In genomic region chr4:59901810-59902209, GRCm38 (mm10) we compare ENCODE assay signal across 20 mouse cellular contexts. TPM values are rescaled to one million over a fixed set of nuclear protein-coding genes. Genes with fewer than 3 reads are reported as not detected.
DNase-seq lines count a peak whose midpoint lies in the region; ATAC-seq and TF ChIP-seq lines count a peak whose summit lies in the region.
"Had no signal": no experiment of that assay in that cellular context is flagged by ENCODE, and none has a peak within 500 bp of the region (broad histone marks: within the 10 kb centered on the region; RNA-seq: fewer than 3 reads in every experiment).

No protein-coding gene starts in this region.

- H3K27ac ChIP-seq in heart, embryonic 12.5 days (ENCODE audit: poor library complexity, severe bottlenecking) = 0 out of 2 replicates have a peak overlapping the region, but pooled peaks have one; percentile 35
- H3K27ac ChIP-seq in heart, embryonic 16.5 days (ENCODE audit: low read length) = peak overlapping the region; percentile 59
- no peak overlapping the region for H3K27ac ChIP-seq in lung, postnatal 0 days (ENCODE audit: low read length)
- H3K27ac ChIP-seq: embryonic facial prominence, embryonic 15.5 days; forebrain, embryonic 10.5 days; gastrocnemius, adult 2 months; hindbrain, embryonic 10.5 days; hindbrain, embryonic 14.5 days; intestine, embryonic 15.5 days had no signal

- 84% methylated on average over 6 of the region's 6 CpGs for WGBS in heart, embryonic 12.5 days
- WGBS in heart, embryonic 16.5 days = 83% methylated on average over 6 of the region's 6 CpGs
- WGBS in lung, postnatal 0 days = 71% methylated on average over 6 of the region's 6 CpGs

- intact Hi-C loops in heart, postnatal 10 days (cut with DNase I) = no loop called here

- no peaks in the 10 kb centered on the region for H3K27me3 ChIP-seq in heart, embryonic 12.5 days (replicated peaks)
- no peaks in the 10 kb centered on the region for H3K27me3 ChIP-seq in heart, embryonic 16.5 days (ENCODE audit: control insufficient read depth, insufficient read depth, low read length)
- no peaks in the 10 kb centered on the region for H3K27me3 ChIP-seq in lung, postnatal 0 days (replicated peaks; ENCODE audit: insufficient read depth, low read length)
- H3K27me3 ChIP-seq: embryonic facial prominence, embryonic 15.5 days; intestine, embryonic 15.5 days had no signal

- peaks cover 52% of the 10 kb centered on the region for H3K4me1 ChIP-seq in heart, embryonic 12.5 days (replicated peaks)
- H3K4me1 ChIP-seq in heart, embryonic 16.5 days (ENCODE audit: control insufficient read depth, insufficient read depth, low read length) = peaks cover 35% of the 10 kb centered on the region
- no peaks in the 10 kb centered on the region for H3K4me1 ChIP-seq in lung, postnatal 0 days (ENCODE audit: insufficient read depth, low read depth, low read length)
- H3K4me1 ChIP-seq: embryonic facial prominence, embryonic 15.5 days; forebrain, embryonic 10.5 days; intestine, embryonic 15.5 days had no signal

- H3K4me3 ChIP-seq in heart, embryonic 12.5 days = no peak overlapping the region
- H3K4me3 ChIP-seq in heart, embryonic 16.5 days (ENCODE audit: low read length) = no peak overlapping the region
- H3K4me3 ChIP-seq in lung, postnatal 0 days (ENCODE audit: low read depth, low read length) = no peak overlapping the region
- H3K4me3 ChIP-seq: embryonic facial prominence, embryonic 15.5 days; erythroblast, embryonic 14.5 days; forebrain, embryonic 10.5 days; gastrocnemius, adult 2 months; hindbrain, embryonic 10.5 days; intestine, embryonic 15.5 days had no signal

- no peak overlapping the region for H3K9ac ChIP-seq in heart, embryonic 12.5 days
- H3K9ac ChIP-seq in heart, embryonic 16.5 days (ENCODE audit: low read length) = no peak overlapping the region; the same call in 1 of the 2 replicates
- no peak overlapping the region for H3K9ac ChIP-seq in lung, postnatal 0 days (replicated peaks; ENCODE audit: low read depth)
- H3K9ac ChIP-seq: embryonic facial prominence, embryonic 15.5 days; hindbrain, embryonic 14.5 days; intestine, embryonic 15.5 days had no signal

- no peak for ATAC-seq in heart, embryonic 12.5 days (ENCODE audit: insufficient number of reproducible peaks, low FRiP score)
- no peak for ATAC-seq in heart, embryonic 16.5 days (replicated peaks; ENCODE audit: extremely low read depth, insufficient read depth, low FRiP score)
- peak; percentile 53 for ATAC-seq in lung, postnatal 0 days
- ATAC-seq: forebrain, embryonic 14.5 days; intestine, embryonic 15.5 days had no signal

- no peak for DNase-seq in heart, adult 18-20 months
- DNase-seq in heart, postnatal 10 days = no peak
- peak; percentile 44 for DNase-seq in lung, postnatal 0 days (ENCODE audit: low spot score)
- no peak for DNase-seq in lung, postnatal 25 days (ENCODE audit: low spot score)
- DNase-seq: adrenal gland, adult 2 months; adrenal gland, postnatal 25 days; cerebellum, adult 9-11 months; gastrocnemius, adult 2 months; gastrocnemius, postnatal 25 days had no signal

- TF ChIP-seq EP300 in lung, postnatal 0 days (IDR thresholded peaks at IDR 0.05) = no peak

- peaks cover 6% of the 10 kb centered on the region; the same call in 1 of the 2 replicates for H3K36me3 ChIP-seq in heart, embryonic 12.5 days
- peaks cover 9% of the 10 kb centered on the region for H3K36me3 ChIP-seq in heart, embryonic 16.5 days (ENCODE audit: control insufficient read depth, insufficient read depth)
- 0 out of 2 replicates have a peak, but pooled peaks cover 4% of the 10 kb centered on the region for H3K36me3 ChIP-seq in lung, postnatal 0 days (ENCODE audit: insufficient read depth, low read length)
- H3K36me3 ChIP-seq: intestine, embryonic 15.5 days had no signal

- no peaks in the 10 kb centered on the region for H3K9me3 ChIP-seq in heart, embryonic 12.5 days (replicated peaks)
- H3K9me3 ChIP-seq in heart, embryonic 16.5 days (replicated peaks; ENCODE audit: control insufficient read depth, low read length) = no peaks in the 10 kb centered on the region
- H3K9me3 ChIP-seq in lung, postnatal 0 days (ENCODE audit: low read length) = no peaks in the 10 kb centered on the region
- H3K9me3 ChIP-seq: embryonic facial prominence, embryonic 15.5 days; forebrain, embryonic 10.5 days; hindbrain, embryonic 10.5 days; intestine, embryonic 15.5 days had no signal

- no peak for TF ChIP-seq CTCF in lung, postnatal 0 days (IDR thresholded peaks at IDR 0.05)

- no peak overlapping the region for H3K4me2 ChIP-seq in heart, embryonic 12.5 days
- H3K4me2 ChIP-seq in heart, embryonic 16.5 days (ENCODE audit: low read depth, low read length) = no peak overlapping the region
- H3K4me2 ChIP-seq in lung, postnatal 0 days (replicated peaks; ENCODE audit: low read depth, low read length) = no peak overlapping the region
- H3K4me2 ChIP-seq: embryonic facial prominence, embryonic 15.5 days; hindbrain, embryonic 14.5 days; intestine, embryonic 15.5 days had no signal

RNA-seq across cellular contexts. Expression of gene Slc46a2, which starts 13.0 kb away (rescaled TPM):
- polyA plus RNA-seq in heart, embryonic 12.5 days (2016; fragmentation: Nextera tagmentation; extraction: Ambion mirVana) = 0.09 TPM in 1 of 2 replicates, not detected in the other
- total RNA-seq in heart, adult 18-20 months (2021) = under 1 TPM; 0.12 to 0.15 TPM
- polyA plus RNA-seq in heart, embryonic 16.5 days (2015; fragmentation: Nextera tagmentation; extraction: Ambion mirVana) = 7.5 and 13.7 TPM in 2 replicates
- total RNA-seq in heart, postnatal 10 days (2021) = under 1 TPM; 0.12 to 0.37 TPM
- polyA plus RNA-seq in lung, postnatal 0 days (2015; fragmentation: Nextera tagmentation; extraction: Ambion mirVana) = 0.10 TPM in 2 replicates
- total RNA-seq: adrenal gland, adult 2 months; adrenal gland, postnatal 25 days; ES-E14; gastrocnemius, adult 2 months; gastrocnemius, postnatal 25 days; granulocyte monocyte progenitor cell, adult 5-6 weeks had no signal
- polyA plus RNA-seq: adrenal gland, adult 2 months; erythroblast, embryonic 14.5 days; forebrain, embryonic 10.5 days; hindbrain, embryonic 10.5 days; hindbrain, embryonic 14.5 days; intestine, embryonic 15.5 days had no signal

RNA-seq across cellular contexts. Expression of gene Mup4, which starts 58.7 kb away (rescaled TPM):
- not detected in 2 replicates for polyA plus RNA-seq in heart, embryonic 12.5 days (2016; fragmentation: Nextera tagmentation; extraction: Ambion mirVana)
- total RNA-seq in heart, adult 18-20 months (2021) = not detected
- polyA plus RNA-seq in heart, embryonic 16.5 days (2015; fragmentation: Nextera tagmentation; extraction: Ambion mirVana) = not detected in 2 replicates
- total RNA-seq in heart, postnatal 10 days (2021) = not detected
- not detected in 2 replicates for polyA plus RNA-seq in lung, postnatal 0 days (2015; fragmentation: Nextera tagmentation; extraction: Ambion mirVana)
- total RNA-seq: adrenal gland, adult 2 months; adrenal gland, postnatal 25 days; ES-E14; gastrocnemius, adult 2 months; gastrocnemius, postnatal 25 days; granulocyte monocyte progenitor cell, adult 5-6 weeks had no signal
- polyA plus RNA-seq: adrenal gland, adult 2 months; embryonic facial prominence, embryonic 15.5 days; erythroblast, embryonic 14.5 days; forebrain, embryonic 10.5 days; forebrain, embryonic 14.5 days; hindbrain, embryonic 10.5 days; hindbrain, embryonic 14.5 days; intestine, embryonic 15.5 days had no signal
